ENCODE assay signal across 11 mouse cellular contexts in the genomic region with DNA sequence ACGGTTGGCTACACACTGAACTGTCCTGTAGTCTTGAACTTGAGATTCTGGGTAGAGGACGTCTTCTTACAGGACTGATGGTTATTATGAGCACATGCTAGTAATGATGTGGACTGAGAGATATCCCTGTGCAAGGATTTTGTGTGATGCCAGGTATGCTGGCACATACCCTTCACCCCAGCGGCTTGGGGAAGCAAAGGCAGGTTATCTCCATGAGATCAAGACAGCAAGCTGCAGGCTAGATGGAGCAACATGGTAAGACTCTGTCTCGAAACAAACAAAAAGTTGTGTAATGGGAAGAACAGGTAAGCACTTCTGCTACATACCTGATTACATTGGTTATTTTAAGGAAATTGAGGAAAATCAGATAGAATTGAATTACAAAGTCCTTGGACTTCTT. TPM values are rescaled to one million over a fixed set of nuclear protein-coding genes. Genes with fewer than 3 reads are reported as not detected.
A peak's percentile ranks its signal among the peaks of the same experiment; 100 is the strongest.
DNase-seq lines count a peak whose midpoint lies in the region; ATAC-seq and TF ChIP-seq lines count a peak whose summit lies in the region.
"Had no signal": no experiment of that assay in that cellular context is flagged by ENCODE, and none has a peak within 500 bp of the region (broad histone marks: within the 10 kb centered on the region; RNA-seq: fewer than 3 reads in every experiment).

No protein-coding gene starts in this region.

- no peaks in the 10 kb centered on the region for H3K9me3 ChIP-seq in heart, embryonic 14.5 days (ENCODE audit: control insufficient read depth, low read length)
- H3K9me3 ChIP-seq in neural tube, embryonic 11.5 days (ENCODE audit: control insufficient read depth, low read length): no peaks in the 10 kb centered on the region
- no peaks in the 10 kb centered on the region for H3K9me3 ChIP-seq in liver, embryonic 11.5 days (ENCODE audit: control insufficient read depth, low read length)

- DNase-seq in heart, adult 2 months: no peak
- no peak for DNase-seq in neural tube, embryonic 11.5 days (ENCODE audit: low spot score)
- no peak for DNase-seq in neural tube, embryonic 10.5 days (ENCODE audit: extremely low spot score, low spot score)
- no peak for DNase-seq in liver, embryonic 11.5 days (ENCODE audit: low spot score)
- no peak for DNase-seq in cerebellum, adult 9-11 months
- DNase-seq in thymus, adult 2 months: no peak
- no peak for DNase-seq in left cerebral cortex, postnatal 36 days (ENCODE audit: low spot score in 2 of 2)
- DNase-seq: gastrocnemius, postnatal 36 days; kidney, adult 11 months had no signal

- ATAC-seq in heart, embryonic 14.5 days (ENCODE audit: insufficient number of reproducible peaks, insufficient read depth, low FRiP score, low read depth): no peak
- ATAC-seq in neural tube, embryonic 11.5 days (ENCODE audit: insufficient read depth, low FRiP score, low TSS enrichment): no peak
- ATAC-seq in liver, embryonic 11.5 days (replicated peaks; ENCODE audit: low FRiP score): no peak

- TF ChIP-seq POLR2A in heart, adult 2 months (IDR thresholded peaks at IDR 0.05; ENCODE audit: insufficient read depth, low read depth, low read length): no peak
- no peak for TF ChIP-seq POLR2A in thymus, adult 2 months (IDR thresholded peaks at IDR 0.05; ENCODE audit: control insufficient read depth, extremely low read depth, insufficient read depth, low read length, poor library complexity)

- H3K27me3 ChIP-seq in heart, embryonic 14.5 days (ENCODE audit: control insufficient read depth, insufficient read depth, low read length): no peaks in the 10 kb centered on the region
- no peaks in the 10 kb centered on the region for H3K27me3 ChIP-seq in heart, adult 2 months (ENCODE audit: control insufficient read depth, insufficient read depth, low read length)
- no peaks in the 10 kb centered on the region for H3K27me3 ChIP-seq in neural tube, embryonic 11.5 days (ENCODE audit: control insufficient read depth, insufficient read depth, low read length)
- no peaks in the 10 kb centered on the region for H3K27me3 ChIP-seq in liver, embryonic 11.5 days (replicated peaks; ENCODE audit: control insufficient read depth, insufficient read depth, low read length)
- no peaks in the 10 kb centered on the region for H3K27me3 ChIP-seq in thymus, adult 2 months (ENCODE audit: control insufficient read depth, insufficient read depth, low read length)

- peaks cover 5% of the 10 kb centered on the region; the same call in 1 of the 2 replicates for H3K79me2 ChIP-seq in heart, adult 2 months (replicated peaks; ENCODE audit: control insufficient read depth, insufficient read depth, low read length)

- peak overlapping the region; percentile 27; the same call in 1 of the 2 replicates for H3K4me2 ChIP-seq in heart, embryonic 14.5 days (ENCODE audit: low read length)
- H3K4me2 ChIP-seq in neural tube, embryonic 11.5 days (ENCODE audit: low read depth): 0 out of 2 replicates have a peak overlapping the region, but pooled peaks have one; percentile 7
- H3K4me2 ChIP-seq in liver, embryonic 11.5 days: peak overlapping the region; percentile 67

- H3K4me3 ChIP-seq in heart, embryonic 14.5 days (ENCODE audit: control insufficient read depth in 1 of 2, insufficient read depth in 1 of 2, low read depth in 1 of 2, low read length in 2 of 2): no peak overlapping the region
- H3K4me3 ChIP-seq in heart, adult 2 months: no peak overlapping the region
- no peak overlapping the region for H3K4me3 ChIP-seq in neural tube, embryonic 11.5 days (ENCODE audit: low read depth, low read length)
- peak overlapping the region; percentile 21 for H3K4me3 ChIP-seq in liver, embryonic 11.5 days (ENCODE audit: low read depth, low read length)
- H3K4me3 ChIP-seq in thymus, adult 2 months (ENCODE audit: control insufficient read depth, insufficient read depth, low read length): no peak overlapping the region

- WGBS in heart, embryonic 14.5 days: 79% methylated on average over 4 of the region's 4 CpGs
- WGBS in heart, adult 2 months: 83% methylated on average over 4 of the region's 4 CpGs
- WGBS in neural tube, embryonic 11.5 days: 80% methylated on average over 4 of the region's 4 CpGs
- 78% methylated on average over 4 of the region's 4 CpGs for WGBS in liver, embryonic 11.5 days
- 91% methylated on average over 4 of the region's 4 CpGs for WGBS in thymus, adult 2 months

- H3K9ac ChIP-seq in heart, embryonic 14.5 days (ENCODE audit: low read length): no peak overlapping the region
- H3K9ac ChIP-seq in heart, adult 2 months (ENCODE audit: low read depth, low read length): no peak overlapping the region
- no peak overlapping the region for H3K9ac ChIP-seq in neural tube, embryonic 11.5 days (ENCODE audit: low read length)
- no peak overlapping the region for H3K9ac ChIP-seq in liver, embryonic 11.5 days (ENCODE audit: low read depth, low read length)

- intact Hi-C loops in heart, adult 2 months (cut with DNase I): no loop called here
- intact Hi-C loops in left cerebral cortex, postnatal 36 days (cut with DNase I): no loop called here

- H3K4me1 ChIP-seq in heart, embryonic 14.5 days (ENCODE audit: control insufficient read depth in 2 of 2, insufficient read depth in 2 of 2, low read length in 2 of 2): peaks cover 3 to 16% of the 10 kb centered on the region in 2 experiments
- peaks cover 3% of the 10 kb centered on the region for H3K4me1 ChIP-seq in heart, adult 2 months (ENCODE audit: control insufficient read depth, insufficient read depth, low read length)
- no peaks in the 10 kb centered on the region for H3K4me1 ChIP-seq in neural tube, embryonic 11.5 days (ENCODE audit: control insufficient read depth, insufficient read depth, low read length)
- H3K4me1 ChIP-seq in liver, embryonic 11.5 days (replicated peaks; ENCODE audit: control insufficient read depth, insufficient read depth, low read length): peaks cover 26% of the 10 kb centered on the region
- H3K4me1 ChIP-seq in thymus, adult 2 months (replicated peaks; ENCODE audit: control insufficient read depth, insufficient read depth, low read length): peaks cover 8% of the 10 kb centered on the region

- peaks cover 4% of the 10 kb centered on the region; the same call in 1 of the 2 replicates for H3K36me3 ChIP-seq in heart, embryonic 14.5 days (ENCODE audit: control insufficient read depth, insufficient read depth, low read length)
- H3K36me3 ChIP-seq in heart, adult 2 months (ENCODE audit: control insufficient read depth, insufficient read depth, low read length): no peaks in the 10 kb centered on the region; the same call in 1 of the 2 replicates
- no peaks in the 10 kb centered on the region for H3K36me3 ChIP-seq in neural tube, embryonic 11.5 days (ENCODE audit: control insufficient read depth, insufficient read depth, low read length)
- no peaks in the 10 kb centered on the region; the same call in 1 of the 2 replicates for H3K36me3 ChIP-seq in liver, embryonic 11.5 days (ENCODE audit: control insufficient read depth, insufficient read depth, low read length)
- no peaks in the 10 kb centered on the region; the same call in 1 of the 2 replicates for H3K36me3 ChIP-seq in thymus, adult 2 months (ENCODE audit: control insufficient read depth, insufficient read depth, low read length)

- TF ChIP-seq CTCF in heart, adult 2 months (IDR thresholded peaks at IDR 0.05): no peak
- TF ChIP-seq CTCF in thymus, adult 2 months (IDR thresholded peaks at IDR 0.05; ENCODE audit: borderline replicate concordance, control insufficient read depth, extremely low read depth, insufficient read depth, low read length, poor library complexity): no peak

- TF ChIP-seq EP300 in heart, adult 2 months (IDR thresholded peaks at IDR 0.05; ENCODE audit: insufficient read depth, low read depth, low read length): no peak

- H3K27ac ChIP-seq in heart, embryonic 14.5 days (replicated peaks in 1 of 2; ENCODE audit: control insufficient read depth in 1 of 2, insufficient read depth in 1 of 2, low read depth in 2 of 2, low read length in 2 of 2): no peak overlapping the region
- no peak overlapping the region for H3K27ac ChIP-seq in heart, adult 2 months
- H3K27ac ChIP-seq in neural tube, embryonic 11.5 days (ENCODE audit: low read depth, low read length): no peak overlapping the region
- H3K27ac ChIP-seq in liver, embryonic 11.5 days (ENCODE audit: low read depth, low read length): no peak overlapping the region; the same call in 1 of the 2 replicates
- no peak overlapping the region for H3K27ac ChIP-seq in thymus, adult 2 months (ENCODE audit: control insufficient read depth, insufficient read depth, low read length)
- H3K27ac ChIP-seq: left cerebral cortex, adult 2 months had no signal

RNA-seq across cellular contexts. Expression of a gene that starts 2.1 kb away (rescaled TPM):
- 55.5 and 61.3 TPM in 2 replicates for polyA plus RNA-seq in heart, embryonic 14.5 days (2014; fragmentation: Nextera tagmentation; extraction: Ambion mirVana)
- 10 to 100 TPM; 57.1 to 63.6 TPM for total RNA-seq in heart, adult 2 months (2021)
- 28.3 and 55.7 TPM in 2 replicates for polyA plus RNA-seq in heart, adult 2 months (2012; rRNA removed)
- 72.3 and 82.6 TPM in 2 replicates for polyA plus RNA-seq in neural tube, embryonic 11.5 days (2014; fragmentation: Nextera tagmentation; extraction: Ambion mirVana)
- polyA plus RNA-seq in liver, embryonic 11.5 days (2014; fragmentation: Nextera tagmentation; extraction: Ambion mirVana): 101 and 106 TPM in 2 replicates
- 164 and 317 TPM in 2 replicates for polyA plus RNA-seq in thymus, adult 2 months (2012; rRNA removed)
- total RNA-seq in left cerebral cortex, postnatal 36 days (2021): 100 to 1,000 TPM; 104 to 106 TPM

Comparison
In these comparisons a context has a peak if more than half of its experiments do, and no peak if none do; other contexts are left out.
1. H3K4me2 ChIP-seq: peak in every context shown above with its lines; median percentile 67 in liver, embryonic 11.5 days; 27 in heart, embryonic 14.5 days; 7 in neural tube, embryonic 11.5 days.